Mouse (Mus musculus) embryonic facial prominence, embryonic 14.5 days (tissue): Measurements from ENCODE around the gene Rcor3. TPM values are rescaled to one million over a fixed set of nuclear protein-coding genes. Genes with fewer than 3 reads are reported as not detected.
A peak's percentile ranks its signal among the peaks of the same experiment; 100 is the strongest.

Source experiments
- ATAC-seq: fragments of 200-750 bp; cut with Nextera tagmentation; 2 replicates; pipeline ENCODE4 v1.8.0; 2017; ENCODE audit warnings: low read depth, moderate number of reproducible peaks, moderate TSS enrichment
- DNase-seq: peaks from one replicate; pipeline ENCODE4 v3.0.0-alpha.2; 2015; ENCODE audit warnings: low spot score
- H3K27ac ChIP-seq: fragments of 300-500 bp; sonication (generic); replicated peaks from 2 replicates; pipeline ENCODE4 v1.5.1; 2014; ENCODE audit warnings: low read depth, mild to moderate bottlenecking, low read length, moderate library complexity
- H3K27me3 ChIP-seq: fragments of 300-500 bp; sonication (generic); replicated peaks from 2 replicates; pipeline ENCODE4 v1.6.1; 2014; ENCODE audit warnings: low read length; ENCODE audit not compliant: control insufficient read depth, insufficient read depth
- H3K36me3 ChIP-seq: fragments of 300-500 bp; sonication (generic); 2 replicates; pipeline ENCODE4 v1.6.1; 2014; ENCODE audit warnings: low read length, mixed read lengths; ENCODE audit not compliant: control insufficient read depth, insufficient read depth
- H3K4me1 ChIP-seq: fragments of 300-500 bp; sonication (generic); 2 replicates; pipeline ENCODE4 v1.6.1; 2014; ENCODE audit warnings: antibody characterized with exemption, low read length; ENCODE audit not compliant: control insufficient read depth, insufficient read depth
- H3K4me2 ChIP-seq: fragments of 300-500 bp; sonication (generic); 2 replicates; pipeline ENCODE4 v1.6.1; 2014; ENCODE audit warnings: low read depth, mild to moderate bottlenecking, low read length, moderate library complexity, mixed read lengths
- H3K4me3 ChIP-seq: fragments of 300-500 bp; sonication (generic); 2 replicates; pipeline ENCODE4 v1.5.1; 2014; ENCODE audit warnings: low read depth, mild to moderate bottlenecking, low read length
- H3K9ac ChIP-seq: fragments of 300-500 bp; sonication (generic); 2 replicates; pipeline ENCODE4 v1.6.1; 2014; ENCODE audit warnings: low read depth, mild to moderate bottlenecking, low read length, moderate library complexity, mixed read lengths
- H3K9me3 ChIP-seq: fragments of 300-500 bp; sonication (generic); 2 replicates; pipeline ENCODE4 v1.6.1; 2016; ENCODE audit warnings: low read length; ENCODE audit not compliant: control insufficient read depth
- WGBS: fragments of 180-500 bp; shearing (Covaris S2); extraction: QIAGEN DNeasy Blood & Tissue Kit; methylation state at CpG from one replicate; pipeline ENCODE4 v1.1.7; 2014; 5-methylcytosine and 5-hydroxymethylcytosine counted together
- polyA plus RNA-seq: library from polyadenylated mRNA; unstranded; fragments of >200 nt; fragmentation: Nextera tagmentation; extraction: Ambion mirVana; gene quantifications from 2 replicates; pipeline ENCODE4 v1.2.1, GENCODE M21; 2014

Rcor3 gene
- polyA plus RNA-seq, 1 experiment from 2014 or later: 32.6 TPM

DNA sequence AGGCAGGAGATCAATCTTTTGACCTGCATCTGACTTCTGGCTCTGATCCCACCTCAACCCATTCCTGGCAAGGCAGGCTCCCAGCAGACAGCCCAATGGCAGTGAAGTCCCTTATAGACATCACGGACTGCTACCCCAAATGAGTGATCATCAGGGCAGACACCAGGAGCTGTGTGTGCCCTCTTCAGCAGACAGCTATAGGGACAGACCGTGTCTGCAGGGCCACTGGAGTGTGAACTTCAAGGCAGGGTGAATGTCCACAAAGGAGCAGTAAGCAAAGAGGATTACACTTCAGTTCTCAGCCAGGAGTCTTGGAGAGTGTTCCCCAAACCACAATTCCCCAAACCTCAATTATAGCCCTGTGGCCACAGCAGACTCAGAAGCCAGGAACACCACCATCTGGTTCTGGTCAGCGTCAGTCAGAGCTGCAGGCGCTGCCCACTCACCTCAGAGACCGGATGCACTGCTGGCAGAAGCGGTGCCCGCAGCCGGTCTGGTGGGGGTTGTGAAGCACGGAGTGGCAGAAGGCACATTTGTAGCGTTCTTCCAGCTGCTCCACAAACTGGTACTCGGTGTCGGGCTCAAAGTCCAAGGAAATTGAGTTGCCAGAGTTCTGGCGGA lies 67.8 kb downstream of the Rcor3 start:
- WGBS: 30% methylated on average over 13 of the region's 13 CpGs
- peak; percentile 62 for ATAC-seq

DNA sequence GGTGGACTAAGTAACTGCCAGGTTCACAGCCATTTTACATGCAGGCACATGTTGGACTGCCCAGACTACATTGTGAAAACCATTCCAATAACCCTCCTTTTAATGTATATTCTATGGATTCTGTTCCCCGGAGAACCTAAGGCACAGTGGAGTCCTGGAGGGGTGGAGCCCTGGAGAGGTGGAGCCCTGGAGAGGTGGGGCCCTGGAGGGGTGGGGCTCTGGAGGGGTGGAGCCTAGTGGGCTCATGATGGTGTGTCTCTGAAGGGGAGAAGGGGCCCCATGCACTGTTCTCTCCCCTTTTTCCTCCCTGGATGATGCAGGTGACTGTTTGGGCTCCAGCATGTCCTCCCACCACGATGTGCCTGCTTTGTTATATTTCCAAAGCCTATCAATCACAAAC lies 69.7 kb downstream of the Rcor3 start:
- H3K4me2 ChIP-seq: no peak overlapping the region
- DNase-seq (no peak), ATAC-seq (no peak)
- H3K27ac ChIP-seq: no peak overlapping the region
- H3K27me3 ChIP-seq: no peaks in the 10 kb centered on the region
- H3K9ac ChIP-seq: no peak overlapping the region
- H3K9me3 ChIP-seq: peaks cover 10% of the 10 kb centered on the region
- WGBS: 57% methylated on average over 2 of the region's 2 CpGs
- no peak overlapping the region for H3K4me3 ChIP-seq
- peaks cover 24% of the 10 kb centered on the region for H3K4me1 ChIP-seq
- peaks cover 44% of the 10 kb centered on the region for H3K36me3 ChIP-seq

More for the DNA sequence above, 67.8 kb downstream of the Rcor3 start:
- Histone ChIP-seq H3K36me3 (peaks cover 27% of the 10 kb centered on the region), H3K27me3 (no peaks in the 10 kb centered on the region), H3K27ac (peak overlapping the region; percentile 3; the same call in 1 of the 2 replicates), H3K4me2 (peak overlapping the region; percentile 33), H3K4me1 (peaks cover 24% of the 10 kb centered on the region), H3K4me3 (no peak overlapping the region), H3K9me3 (no peaks in the 10 kb centered on the region), H3K9ac (no peak overlapping the region)
- DNase-seq: peak; percentile 77

DNA sequence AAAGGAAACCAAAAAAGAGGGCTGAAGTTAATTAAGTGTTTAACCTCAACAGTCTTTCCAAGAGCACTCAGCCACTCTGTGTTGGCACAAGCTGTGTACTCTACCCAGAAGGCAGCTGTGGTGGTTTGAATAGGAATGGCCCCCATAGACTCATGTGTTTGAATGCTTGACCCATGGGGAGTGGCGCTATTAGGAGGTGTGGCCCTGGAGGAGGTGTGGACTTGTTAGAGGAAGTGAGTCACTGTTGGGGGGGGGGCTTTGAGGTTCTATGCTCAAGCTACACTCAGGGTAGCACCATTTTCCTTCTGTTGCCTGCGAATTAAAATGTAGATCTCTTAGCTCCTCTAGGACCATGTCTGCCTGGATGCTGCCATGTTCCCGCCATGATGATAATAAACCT lies 70.9 kb downstream of the Rcor3 start:
- 98% methylated on average over 3 of the region's 3 CpGs for WGBS
- H3K27me3 ChIP-seq: no peaks in the 10 kb centered on the region

DNA sequence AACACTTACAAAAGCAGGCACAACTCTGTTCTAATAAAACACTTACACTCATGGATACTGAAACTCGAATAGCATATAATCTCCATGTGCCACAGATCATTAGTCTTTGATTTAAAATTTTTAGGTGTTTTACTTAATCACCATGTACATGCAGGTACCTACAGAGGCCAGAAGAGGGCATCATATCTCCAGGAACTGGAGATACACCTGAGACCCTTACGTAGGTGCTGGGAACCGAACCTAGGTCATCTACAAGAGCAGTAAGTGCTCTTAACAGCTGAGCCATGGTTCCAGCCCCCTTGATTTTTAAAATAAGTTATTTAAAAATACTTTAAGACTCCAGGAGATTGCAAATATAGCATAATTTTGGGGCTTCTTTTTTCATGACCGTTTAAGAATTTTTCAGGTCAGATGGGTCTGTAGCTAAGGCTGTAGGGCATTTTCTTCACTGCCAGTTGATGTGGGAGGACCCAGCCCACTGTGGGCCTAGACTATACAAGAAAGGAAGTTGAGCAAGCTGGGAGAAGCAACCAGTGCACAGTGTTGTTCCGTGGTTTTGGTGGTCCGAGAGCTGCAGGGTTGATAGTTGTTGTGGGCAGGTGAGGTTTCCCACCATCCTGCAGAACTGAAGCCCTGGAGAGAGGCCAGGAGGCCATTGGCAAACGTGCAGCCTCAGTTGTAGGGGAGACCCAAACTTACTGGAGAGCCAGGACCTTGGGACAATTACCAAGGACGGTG lies 74.5 kb downstream of the Rcor3 start:
- no peak for DNase-seq
- WGBS: 90% methylated on average over 8 of the region's 8 CpGs

More for the DNA sequence above, 70.9 kb downstream of the Rcor3 start:
- H3K4me1 ChIP-seq: peaks cover 18% of the 10 kb centered on the region
- DNase-seq: no peak
- H3K36me3 ChIP-seq: peaks cover 55% of the 10 kb centered on the region
- H3K27ac ChIP-seq: no peak overlapping the region
- H3K4me3 ChIP-seq: no peak overlapping the region
- ATAC-seq: no peak
- H3K9me3 ChIP-seq: peaks cover 11% of the 10 kb centered on the region
- H3K9ac ChIP-seq: no peak overlapping the region
- no peak overlapping the region for H3K4me2 ChIP-seq

DNA sequence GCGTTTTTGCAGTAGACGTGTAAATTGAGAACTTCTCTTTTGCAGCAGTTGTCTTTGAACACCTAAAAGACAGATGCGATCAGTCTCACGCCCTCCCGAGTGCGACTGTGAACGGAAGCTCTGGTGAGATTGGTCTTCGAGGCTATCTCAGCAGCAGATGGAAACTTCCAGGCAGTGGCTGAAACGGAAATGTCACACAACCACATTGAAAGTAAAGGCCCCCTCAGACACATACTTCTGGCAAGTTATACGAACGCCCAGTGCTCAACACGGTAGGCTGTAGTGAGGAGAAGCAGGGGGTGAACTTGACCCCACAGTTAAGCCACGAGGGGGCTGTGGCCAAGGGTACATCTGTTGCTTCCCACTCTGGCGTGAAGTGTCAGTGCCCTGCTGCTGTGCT lies 75.2 kb downstream of the Rcor3 start:
- Histone ChIP-seq H3K4me3 (no peak overlapping the region), H3K4me2 (no peak overlapping the region), H3K36me3 (peaks cover 71% of the 10 kb centered on the region), H3K27ac (no peak overlapping the region), H3K27me3 (no peaks in the 10 kb centered on the region), H3K9me3 (peaks cover 11% of the 10 kb centered on the region), H3K4me1 (no peaks in the 10 kb centered on the region), H3K9ac (no peak overlapping the region)
- no peak for ATAC-seq
- WGBS: 90% methylated on average over 14 of the region's 14 CpGs
- DNase-seq: no peak

More for the DNA sequence above, 74.5 kb downstream of the Rcor3 start:
- Histone ChIP-seq H3K36me3 (peaks cover 72% of the 10 kb centered on the region), H3K27me3 (no peaks in the 10 kb centered on the region), H3K9me3 (peaks cover 11% of the 10 kb centered on the region), H3K9ac (no peak overlapping the region), H3K4me1 (no peaks in the 10 kb centered on the region), H3K4me3 (no peak overlapping the region), H3K27ac (no peak overlapping the region), H3K4me2 (no peak overlapping the region)
- ATAC-seq: no peak

DNA sequence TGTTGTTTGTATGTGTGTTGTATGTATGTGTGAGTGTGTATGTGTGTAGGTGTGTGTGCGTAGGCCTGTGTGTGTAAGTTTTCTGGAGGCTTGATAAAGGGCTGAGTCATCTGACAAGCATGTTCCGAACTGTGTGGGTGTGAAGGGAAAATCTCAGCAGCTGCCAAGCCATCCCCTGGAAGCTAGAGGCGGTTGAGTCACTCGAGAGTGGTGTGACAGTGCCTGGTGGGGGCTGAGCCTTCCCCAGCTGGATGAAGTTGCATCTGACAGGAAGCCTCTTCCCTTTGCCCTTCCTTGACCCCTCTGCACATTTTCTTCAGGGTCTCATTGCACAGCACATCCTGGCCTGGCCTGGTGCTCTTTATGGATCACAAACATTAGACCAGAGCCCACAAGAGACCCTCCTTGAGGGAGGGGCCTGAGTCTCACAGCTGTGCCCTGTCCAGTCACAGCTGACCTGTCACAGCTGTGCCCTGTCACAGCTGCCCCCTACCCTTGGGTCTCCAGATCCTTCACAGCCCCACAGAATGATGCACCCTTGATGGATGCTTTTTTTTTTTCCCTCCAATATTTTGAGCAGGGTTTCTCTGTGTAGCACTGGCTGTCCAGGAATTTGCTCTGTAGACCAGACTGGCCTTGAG lies 76.1 kb downstream of the Rcor3 start:
- H3K27ac ChIP-seq: no peak overlapping the region
- peaks cover 75% of the 10 kb centered on the region for H3K36me3 ChIP-seq
- H3K4me1 ChIP-seq: no peaks in the 10 kb centered on the region

DNA sequence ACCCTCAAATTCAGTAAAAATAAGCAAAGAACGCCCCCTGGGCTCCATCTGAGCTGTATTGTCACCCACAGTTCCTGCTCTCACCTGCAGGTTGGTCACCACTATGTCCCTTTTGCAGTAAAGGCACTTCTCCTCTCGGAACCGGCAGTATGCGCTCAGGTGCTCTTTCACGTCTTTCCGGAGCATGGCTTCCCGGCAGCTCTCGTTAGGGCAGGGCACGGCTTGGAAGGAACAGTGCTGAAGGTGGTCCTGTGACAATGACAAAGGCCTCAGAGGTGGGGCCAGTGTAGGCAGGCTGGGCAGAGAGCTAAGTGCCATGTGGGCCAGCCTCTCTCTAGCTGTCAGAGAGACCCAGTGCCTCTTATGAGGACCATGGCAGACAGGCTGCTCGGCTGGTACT lies 79.0 kb downstream of the Rcor3 start:
- Histone ChIP-seq H3K36me3 (peaks cover 54% of the 10 kb centered on the region), H3K27me3 (no peaks in the 10 kb centered on the region), H3K27ac (no peak overlapping the region), H3K4me2 (no peak overlapping the region), H3K9ac (no peak overlapping the region), H3K4me3 (no peak overlapping the region), H3K9me3 (peaks cover 8% of the 10 kb centered on the region), H3K4me1 (peaks cover 5% of the 10 kb centered on the region; the same call in 1 of the 2 replicates)
- ATAC-seq: no peak
- 85% methylated on average over 10 of the region's 10 CpGs for WGBS
- DNase-seq: no peak

More for the DNA sequence above, 76.1 kb downstream of the Rcor3 start:
- Histone ChIP-seq H3K9ac (no peak overlapping the region), H3K9me3 (peaks cover 11% of the 10 kb centered on the region), H3K4me2 (no peak overlapping the region), H3K4me3 (no peak overlapping the region), H3K27me3 (no peaks in the 10 kb centered on the region)
- DNase-seq: peak; percentile 74
- 48% methylated on average over 4 of the region's 4 CpGs for WGBS
- peak; percentile 60 for ATAC-seq

DNA sequence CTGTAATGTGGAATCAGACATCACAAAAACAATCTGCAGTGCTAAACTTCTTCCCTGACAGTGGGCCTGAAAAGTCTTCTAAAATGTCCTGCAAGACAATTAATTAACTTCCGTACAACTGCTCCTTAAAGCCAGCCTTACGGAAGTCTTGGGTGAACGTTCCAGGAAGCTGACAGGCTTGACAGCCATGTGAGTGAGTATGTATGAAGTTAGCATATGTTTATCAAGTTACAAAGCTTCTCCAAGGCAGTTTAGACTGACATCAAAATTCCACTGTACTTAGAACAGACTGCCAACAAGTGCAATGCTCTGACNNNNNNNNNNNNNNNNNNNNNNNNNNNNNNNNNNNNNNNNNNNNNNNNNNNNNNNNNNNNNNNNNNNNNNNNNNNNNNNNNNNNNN lies 84.1 kb downstream of the Rcor3 start:
- no peak overlapping the region for H3K4me2 ChIP-seq
- H3K36me3 ChIP-seq: peaks cover 24% of the 10 kb centered on the region
- H3K9ac ChIP-seq: no peak overlapping the region
- H3K27ac ChIP-seq: peak overlapping the region; percentile 39; the same call in 1 of the 2 replicates
- ATAC-seq (0 out of 2 replicates have a peak, but pooled peaks have one; percentile 47), DNase-seq (peak; percentile 67)
- H3K9me3 ChIP-seq: no peaks in the 10 kb centered on the region
- 48% methylated on average over 3 of the region's 3 CpGs for WGBS
- peaks cover 5% of the 10 kb centered on the region; the same call in 1 of the 2 replicates for H3K4me1 ChIP-seq
- no peak overlapping the region for H3K4me3 ChIP-seq
- H3K27me3 ChIP-seq: no peaks in the 10 kb centered on the region
